Mouse (Mus musculus): ENCODE data around the gene Gm9999. TPM values are rescaled to one million over a fixed set of nuclear protein-coding genes. Genes with fewer than 3 reads are reported as not detected.

The Gm9999 gene
- total and polyA plus RNA-seq, 3 experiments = 0.76 TPM; not detected in 2

GRCm38 (mm10) chr7:47003411-47004115 is 20.2 kb downstream of the Gm9999 start:
- ATAC-seq (ENCODE audit: extremely low read depth, insufficient number of reproducible peaks, low FRiP score, poor library complexity, severe bottlenecking) (no peak), DNase-seq (ENCODE audit: low spot score) (no peak)
- peaks cover 40% of the 10 kb centered on the region for H3K36me3 ChIP-seq (replicated peaks)
- no peaks in the 10 kb centered on the region for H3K27me3 ChIP-seq (ENCODE audit: insufficient read depth, low read length)
- no peaks in the 10 kb centered on the region for H3K9me3 ChIP-seq (replicated peaks)
- no peak overlapping the region for H3K4me3 ChIP-seq (ENCODE audit: low read depth, low read length)
- no peak for TF ChIP-seq GATA1 (IDR thresholded peaks at IDR 0.05; ENCODE audit: borderline replicate concordance, low read length)
- no peak for TF ChIP-seq GATA2 (IDR thresholded peaks at IDR 0.05; ENCODE audit: borderline replicate concordance, low read depth, low read length)
- no peak for TF ChIP-seq TAL1 (conservative IDR thresholded peaks at IDR 0.05; ENCODE audit: low read depth, low read length)
- TF ChIP-seq CTCF (IDR thresholded peaks at IDR 0.05; ENCODE audit: low read depth, low read length) = no peak
- no peak for TF ChIP-seq POLR2AphosphoS5 (IDR thresholded peaks at IDR 0.05; ENCODE audit: insufficient replicate concordance, low read depth, low read length)
- H3K4me1 ChIP-seq (ENCODE audit: insufficient read depth, low read depth, low read length) = peaks cover 55% of the 10 kb centered on the region

- DNase-seq (ENCODE audit: low spot score) = no peak
- H3K4me1 ChIP-seq (ENCODE audit: insufficient read depth, low read depth, low read length) = peaks cover 40% of the 10 kb centered on the region
- no peaks in the 10 kb centered on the region for H3K27me3 ChIP-seq (ENCODE audit: insufficient read depth, low read length)
- H3K4me3 ChIP-seq (ENCODE audit: low read depth, low read length) = peak overlapping the region; percentile 76
- TF ChIP-seq POLR2AphosphoS5 (IDR thresholded peaks at IDR 0.05; ENCODE audit: insufficient replicate concordance, low read depth, low read length) (no peak), GATA2 (IDR thresholded peaks at IDR 0.05; ENCODE audit: borderline replicate concordance, low read depth, low read length) (no peak), TAL1 (conservative IDR thresholded peaks at IDR 0.05; ENCODE audit: low read depth, low read length) (no peak), CTCF (IDR thresholded peaks at IDR 0.05; ENCODE audit: low read depth, low read length) (no peak), GATA1 (IDR thresholded peaks at IDR 0.05; ENCODE audit: borderline replicate concordance, low read length) (no peak)
- no peak for ATAC-seq (ENCODE audit: extremely low read depth, insufficient number of reproducible peaks, low FRiP score, poor library complexity, severe bottlenecking)
- peaks cover 20% of the 10 kb centered on the region for H3K36me3 ChIP-seq (replicated peaks)
- no peaks in the 10 kb centered on the region for H3K9me3 ChIP-seq (replicated peaks)
These were observed 23.9 kb downstream of the Gm9999 start for GRCm38 (mm10) chr7:47007109-47007780.

GRCm38 (mm10) chr7:47007818-47008167 is 24.4 kb downstream of the Gm9999 start:
- peaks cover 38% of the 10 kb centered on the region for H3K4me1 ChIP-seq (ENCODE audit: insufficient read depth, low read depth, low read length)
- DNase-seq (ENCODE audit: low spot score) = peak; percentile 68
- H3K27me3 ChIP-seq (ENCODE audit: insufficient read depth, low read length) = no peaks in the 10 kb centered on the region

GRCm38 (mm10) chr7:47008168-47008993 is 25.0 kb downstream of the Gm9999 start, which contains the start of gene Spty2d1:
Gene Spty2d1, minus strand, starts transcription at chr7:47008411.
- peak; percentile 90 for DNase-seq (ENCODE audit: low spot score)
- Histone ChIP-seq H3K27me3 (ENCODE audit: insufficient read depth, low read length) (no peaks in the 10 kb centered on the region), H3K9me3 (replicated peaks) (no peaks in the 10 kb centered on the region), H3K36me3 (replicated peaks) (peaks cover 14% of the 10 kb centered on the region), H3K4me1 (ENCODE audit: insufficient read depth, low read depth, low read length) (peaks cover 40% of the 10 kb centered on the region), H3K4me3 (ENCODE audit: low read depth, low read length) (peak within 1 kb of the TSS; percentile 76)
- TF ChIP-seq GATA2 (IDR thresholded peaks at IDR 0.05; ENCODE audit: borderline replicate concordance, low read depth, low read length) (no peak), CTCF (IDR thresholded peaks at IDR 0.05; ENCODE audit: low read depth, low read length) (no peak), TAL1 (conservative IDR thresholded peaks at IDR 0.05; ENCODE audit: low read depth, low read length) (peak; percentile 45), GATA1 (IDR thresholded peaks at IDR 0.05; ENCODE audit: borderline replicate concordance, low read length) (no peak), POLR2AphosphoS5 (IDR thresholded peaks at IDR 0.05; ENCODE audit: insufficient replicate concordance, low read depth, low read length) (no peak)
- peak; percentile 89 for ATAC-seq (ENCODE audit: extremely low read depth, insufficient number of reproducible peaks, low FRiP score, poor library complexity, severe bottlenecking)

More at GRCm38 (mm10) chr7:47007818-47008167, 24.4 kb downstream of the Gm9999 start:
- H3K4me3 ChIP-seq (ENCODE audit: low read depth, low read length) = peak overlapping the region; percentile 76
- peaks cover 20% of the 10 kb centered on the region for H3K36me3 ChIP-seq (replicated peaks)
- no peak for TF ChIP-seq GATA1 (IDR thresholded peaks at IDR 0.05; ENCODE audit: borderline replicate concordance, low read length)
- no peak for TF ChIP-seq CTCF (IDR thresholded peaks at IDR 0.05; ENCODE audit: low read depth, low read length)
- TF ChIP-seq GATA2 (IDR thresholded peaks at IDR 0.05; ENCODE audit: borderline replicate concordance, low read depth, low read length) = no peak
- TF ChIP-seq TAL1 (conservative IDR thresholded peaks at IDR 0.05; ENCODE audit: low read depth, low read length) = no peak
- TF ChIP-seq POLR2AphosphoS5 (IDR thresholded peaks at IDR 0.05; ENCODE audit: insufficient replicate concordance, low read depth, low read length) = no peak
- H3K9me3 ChIP-seq (replicated peaks) = no peaks in the 10 kb centered on the region
- ATAC-seq (ENCODE audit: extremely low read depth, insufficient number of reproducible peaks, low FRiP score, poor library complexity, severe bottlenecking) = peak; percentile 25; the same call in 1 of the 2 replicates

- DNase-seq (ENCODE audit: low spot score) (no peak), ATAC-seq (ENCODE audit: extremely low read depth, insufficient number of reproducible peaks, low FRiP score, poor library complexity, severe bottlenecking) (no peak)
- Histone ChIP-seq H3K4me3 (ENCODE audit: low read depth, low read length) (no peak overlapping the region), H3K4me1 (ENCODE audit: insufficient read depth, low read depth, low read length) (peaks cover 33% of the 10 kb centered on the region), H3K36me3 (replicated peaks) (no peaks in the 10 kb centered on the region), H3K27me3 (ENCODE audit: insufficient read depth, low read length) (0 out of 2 replicates have a peak, but pooled peaks cover 2% of the 10 kb centered on the region), H3K9me3 (replicated peaks) (no peaks in the 10 kb centered on the region)
- no peak for TF ChIP-seq GATA2 (IDR thresholded peaks at IDR 0.05; ENCODE audit: borderline replicate concordance, low read depth, low read length)
- TF ChIP-seq TAL1 (conservative IDR thresholded peaks at IDR 0.05; ENCODE audit: low read depth, low read length) = no peak
- no peak for TF ChIP-seq GATA1 (IDR thresholded peaks at IDR 0.05; ENCODE audit: borderline replicate concordance, low read length)
- TF ChIP-seq POLR2AphosphoS5 (IDR thresholded peaks at IDR 0.05; ENCODE audit: insufficient replicate concordance, low read depth, low read length) = no peak
- TF ChIP-seq CTCF (IDR thresholded peaks at IDR 0.05; ENCODE audit: low read depth, low read length) = no peak
These were observed 29.9 kb downstream of the Gm9999 start for GRCm38 (mm10) chr7:47013131-47013767.

All from G1E (cell line).